Mouse (Mus musculus): Measurements from ENCODE around the gene Snap91.
A peak's percentile ranks its signal among the peaks of the same experiment; 100 is the strongest.

Gene Snap91

DNA sequence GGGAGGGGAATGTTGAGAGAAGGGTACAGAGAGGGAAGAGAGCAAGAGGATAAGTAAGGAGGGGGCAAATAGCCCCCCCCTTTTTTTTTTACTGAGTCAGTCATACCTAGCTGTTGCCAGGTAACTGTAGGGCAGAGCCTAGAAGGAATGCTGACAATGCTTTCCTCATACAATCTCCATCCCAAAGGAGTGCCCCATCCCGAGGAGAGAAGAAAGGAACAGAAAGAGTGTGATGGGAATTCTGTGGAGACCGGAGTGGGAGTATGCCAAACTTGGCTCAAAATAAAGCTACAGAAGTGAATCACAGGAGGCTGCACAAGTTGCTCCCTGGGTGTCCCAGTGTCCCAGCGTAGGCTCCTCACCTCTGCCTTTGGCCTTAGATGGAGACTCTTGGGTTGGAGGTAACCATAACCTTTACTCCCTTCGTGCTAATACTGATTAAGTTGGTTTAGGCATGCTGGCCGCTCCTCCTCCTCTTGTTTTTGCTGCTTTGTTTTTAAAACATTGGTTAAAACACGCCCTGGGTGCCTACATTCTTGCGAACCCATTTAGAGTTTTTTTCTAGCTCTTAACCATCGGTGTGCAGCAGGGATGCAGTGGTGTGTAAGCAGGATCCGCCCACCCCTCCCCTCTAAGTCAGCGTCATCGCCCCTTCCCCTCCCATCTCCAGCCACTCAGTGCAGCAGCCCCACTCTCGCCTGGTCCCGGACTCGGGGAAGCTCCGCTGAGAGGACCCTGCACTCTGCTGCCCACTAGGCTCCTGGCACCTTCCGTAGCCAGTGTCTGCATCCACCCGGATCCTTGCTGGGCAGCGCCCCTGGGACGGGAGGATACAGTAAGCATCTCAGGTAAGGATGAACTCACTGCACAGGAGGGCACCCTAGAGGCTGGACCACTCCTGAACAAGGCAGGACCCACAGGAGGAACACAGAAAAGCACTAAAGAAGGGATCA lies 137.2 kb downstream of the Snap91 start, which contains the start of gene Prss35:
Prss35 (plus strand) TSS at position 691 of the 953 bp plus-strand sequence.
- DNase-seq = peak in 1 of 2 experiments; percentile 6

DNA sequence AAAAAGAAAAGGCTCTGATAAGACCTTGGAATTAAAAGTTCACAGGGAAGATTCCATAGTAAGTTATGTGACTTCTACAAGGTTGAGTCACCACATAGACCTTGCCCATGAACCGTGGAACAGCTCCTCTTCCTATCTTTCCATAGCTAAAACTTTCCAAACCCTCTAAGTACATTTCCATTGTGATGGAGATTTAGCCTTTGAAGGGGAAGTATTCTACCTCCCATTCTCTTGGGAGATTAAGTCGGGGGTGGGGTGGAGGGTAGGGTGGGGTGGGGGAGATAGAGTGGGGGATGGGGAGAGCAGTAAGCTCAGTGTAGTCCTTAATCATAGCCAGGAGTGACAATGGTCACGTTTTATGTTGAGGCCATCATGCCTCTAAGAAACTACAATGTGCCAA lies 140.5 kb downstream of the Snap91 start:
- DNase-seq = no peak

DNA sequence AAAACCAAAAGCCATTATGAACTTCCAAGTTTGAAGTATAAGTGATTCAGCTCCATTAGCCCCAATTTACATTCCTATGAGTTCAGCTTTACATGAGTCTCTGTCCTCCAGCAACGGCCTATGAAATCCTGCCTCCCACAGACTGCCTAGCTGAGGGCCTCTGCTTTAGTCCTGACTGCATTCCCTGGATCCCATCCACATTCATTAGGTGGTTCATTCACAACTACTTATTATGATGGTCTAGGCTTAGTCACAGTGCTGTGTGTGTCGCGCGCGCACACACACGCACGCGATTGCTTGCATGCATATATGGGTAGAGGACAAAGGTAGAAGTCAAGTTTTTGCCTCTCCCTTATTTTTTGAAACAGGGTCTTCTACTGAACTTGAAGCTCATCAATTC lies 141.7 kb downstream of the Snap91 start:
- DNase-seq = no peak

DNA sequence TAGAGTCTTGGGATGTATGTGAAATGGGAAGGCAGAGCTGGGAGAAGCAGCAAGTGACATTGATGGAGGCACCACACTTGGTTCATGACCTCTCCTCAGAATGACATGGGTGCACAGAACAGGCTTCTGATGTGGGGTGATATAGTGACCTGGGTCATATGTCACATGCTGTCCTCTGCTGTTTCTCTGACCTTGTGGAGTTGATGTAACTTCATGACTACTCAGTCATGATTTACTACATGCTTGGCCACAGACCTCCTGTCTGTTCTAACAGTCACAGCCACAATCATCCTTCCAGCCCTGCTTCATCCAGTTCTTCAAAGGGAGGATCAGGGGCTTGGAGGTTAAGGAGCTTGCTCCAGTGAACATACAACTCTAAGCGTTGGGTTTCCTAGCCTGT lies 142.4 kb downstream of the Snap91 start:
- no peak for DNase-seq

DNA sequence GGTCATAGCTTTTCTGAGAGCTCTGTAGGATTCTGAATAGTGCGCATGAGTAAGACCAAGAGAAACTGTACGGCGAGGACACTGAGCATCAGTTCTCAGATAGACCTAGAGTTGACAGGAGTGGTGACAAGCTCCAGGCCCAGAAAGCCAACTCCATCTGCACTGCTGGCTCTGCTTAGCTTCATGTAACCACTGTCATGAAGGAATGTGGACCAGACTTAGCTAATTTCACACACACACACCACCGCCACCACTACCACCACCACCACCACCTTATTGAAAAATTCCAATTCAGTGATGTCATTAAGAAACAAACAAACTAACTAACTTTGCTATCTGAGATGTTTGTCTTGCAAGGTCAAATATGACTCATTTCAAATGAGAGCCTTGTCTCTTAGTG lies 143.5 kb downstream of the Snap91 start:
- DNase-seq = no peak

DNA sequence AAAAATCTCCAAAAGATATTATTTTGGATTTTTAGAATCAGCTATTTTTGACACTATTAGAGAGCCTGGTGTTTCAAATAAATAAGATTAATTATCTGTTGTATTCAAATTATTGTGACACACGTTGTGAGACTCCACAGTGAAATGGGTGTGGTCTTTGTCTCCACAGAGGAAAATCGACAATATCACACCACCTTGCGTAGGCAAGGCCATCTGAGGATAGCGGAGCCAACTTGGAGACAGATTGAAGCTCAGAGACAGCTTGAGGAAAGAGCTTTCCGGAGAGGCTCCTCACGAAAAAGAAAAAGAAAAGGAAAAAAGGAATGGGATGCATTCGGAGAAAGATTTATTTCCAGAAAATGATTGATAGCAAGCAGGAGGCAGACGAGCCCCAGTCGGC lies 145.7 kb downstream of the Snap91 start:
- no peak for DNase-seq

DNA sequence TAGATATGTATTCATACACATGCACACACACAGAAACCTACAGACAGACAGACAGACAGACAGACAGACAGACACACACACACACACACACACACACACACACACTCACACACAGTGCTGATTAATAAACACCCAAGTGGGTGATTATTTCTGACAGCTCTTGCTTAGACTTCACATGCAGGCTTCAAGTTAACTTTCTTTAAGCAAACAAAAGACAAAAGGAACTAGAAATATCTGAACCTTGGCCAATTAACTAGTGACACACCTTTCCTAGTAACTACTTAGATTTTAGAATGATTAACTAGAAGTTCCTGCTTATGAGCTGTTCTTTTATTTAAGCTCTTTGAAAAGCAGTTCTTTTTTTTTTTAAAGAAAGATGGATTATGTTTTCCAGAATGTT lies 146.1 kb downstream of the Snap91 start:
- no peak for DNase-seq

DNA sequence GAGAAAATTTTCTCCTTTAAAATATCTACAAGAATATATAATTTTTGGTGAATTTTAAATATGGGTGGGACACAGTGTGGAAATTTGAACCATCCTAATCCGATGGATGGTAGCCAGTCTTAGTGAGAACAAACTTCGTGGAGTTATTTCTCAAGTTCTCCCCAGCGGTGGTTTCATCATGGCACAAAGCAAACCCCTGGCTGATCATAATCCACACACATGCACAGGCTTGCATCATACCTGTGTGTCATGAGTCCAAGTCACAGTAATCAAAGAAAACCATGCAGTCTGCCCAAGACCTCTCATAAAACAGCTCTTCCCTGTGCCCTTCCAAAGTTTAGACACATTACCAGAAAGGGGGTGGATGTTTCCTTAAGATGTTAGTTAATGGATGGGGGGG lies 150.6 kb downstream of the Snap91 start:
- peak in 1 of 2 experiments; percentile 5 for DNase-seq

DNA sequence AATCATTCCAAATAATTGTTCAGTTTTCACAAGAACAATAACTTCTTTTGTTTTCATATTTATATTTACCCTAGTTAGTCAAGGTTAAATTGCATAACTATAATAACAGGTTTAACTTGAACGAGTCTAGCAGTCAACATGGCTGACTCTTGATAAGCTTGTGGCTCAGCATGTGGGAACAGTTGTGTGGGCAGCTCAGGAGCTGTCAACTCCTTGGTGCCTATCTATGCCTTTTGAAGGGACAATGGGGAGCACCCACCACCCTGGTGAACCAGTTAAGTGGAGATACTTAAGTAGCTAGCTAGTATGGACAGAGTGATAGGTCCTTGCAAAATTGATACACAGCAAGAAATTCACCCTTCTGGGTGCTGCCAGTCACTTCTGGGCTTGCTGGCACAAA lies 151.4 kb downstream of the Snap91 start:
- no peak for DNase-seq

DNA sequence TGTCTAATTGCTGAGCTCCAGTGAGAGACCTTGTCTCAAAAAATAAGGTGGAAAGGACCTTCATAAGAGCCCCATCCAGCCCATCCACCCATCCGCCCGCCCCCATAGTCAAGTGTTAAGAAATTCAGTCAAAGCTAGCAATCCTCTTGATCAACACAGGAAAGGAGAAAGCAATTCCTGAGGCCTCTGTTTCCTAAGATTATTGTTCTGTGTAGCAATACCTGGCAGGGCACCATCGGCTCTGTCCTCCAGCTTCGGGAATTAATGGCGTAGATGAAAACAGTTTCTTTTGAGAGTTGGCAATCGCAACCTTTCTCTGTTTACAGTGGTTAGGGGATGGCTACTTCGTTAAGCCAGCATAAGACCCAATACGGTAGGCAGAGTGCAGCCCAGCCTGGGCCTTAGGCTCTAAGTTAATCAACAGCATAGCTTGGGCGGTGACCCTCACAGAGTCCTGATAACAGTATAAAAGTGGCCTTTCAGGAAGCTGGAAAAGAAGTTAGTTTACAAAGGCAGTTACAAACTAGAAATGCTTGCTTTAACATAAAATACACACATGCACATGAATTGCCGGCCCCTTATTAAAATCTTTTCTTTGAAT lies 152.1 kb downstream of the Snap91 start:
- DNase-seq = peak; percentile 32 to 62

DNA sequence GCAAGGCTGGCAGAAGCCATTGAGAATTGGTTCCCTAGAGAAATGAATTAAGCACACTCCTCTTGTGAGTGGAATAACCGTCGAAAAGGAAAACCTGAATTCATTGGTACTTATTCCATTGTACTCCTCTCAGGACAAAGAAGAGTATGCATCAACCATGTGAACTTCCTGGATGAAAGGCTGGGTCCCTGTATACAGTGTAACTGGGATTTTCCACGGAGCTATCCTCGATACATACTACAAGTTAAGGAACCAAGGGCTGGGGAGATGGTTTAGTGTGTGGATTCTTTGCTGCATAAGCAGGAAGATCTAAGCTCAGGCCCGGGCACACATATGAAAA lies 154.1 kb downstream of the Snap91 start:
- no peak for DNase-seq

DNA sequence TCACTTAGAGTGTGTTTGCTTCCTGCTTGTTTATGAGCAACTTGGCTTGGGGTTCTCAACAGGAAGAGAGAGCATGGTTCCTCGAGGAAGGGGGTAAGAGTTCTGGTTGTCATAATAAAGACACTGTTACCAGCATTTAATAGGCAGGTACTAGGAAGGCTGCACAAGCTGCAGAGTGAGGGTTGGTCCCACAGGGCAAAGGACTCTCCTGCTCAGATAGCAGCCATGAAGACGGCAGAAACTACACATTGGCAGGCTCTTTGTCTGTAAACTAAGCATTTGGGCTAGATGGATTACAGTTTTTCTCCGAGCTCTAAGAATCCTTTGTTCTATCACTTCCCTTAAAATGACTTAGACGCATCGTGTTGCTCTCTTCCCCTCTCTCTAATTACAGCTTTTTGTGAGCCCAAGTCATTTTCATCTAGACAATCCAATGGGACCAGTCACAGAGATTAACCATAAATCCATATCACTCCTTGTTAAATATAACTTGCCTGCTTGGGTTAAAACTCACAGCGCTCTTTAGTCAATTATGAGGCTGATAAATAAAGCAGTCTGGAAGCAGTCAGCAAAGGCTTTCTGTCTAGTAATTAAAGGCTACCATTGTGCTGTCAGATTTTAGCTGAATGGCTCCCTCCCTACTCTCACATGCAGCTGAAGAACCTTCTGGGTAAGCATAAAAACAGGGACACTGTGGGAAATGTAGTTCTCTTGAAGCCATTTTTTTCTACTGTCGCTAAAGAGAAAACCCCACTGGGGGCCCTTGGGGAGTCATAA lies 154.7 kb downstream of the Snap91 start:
- DNase-seq = no peak

DNA sequence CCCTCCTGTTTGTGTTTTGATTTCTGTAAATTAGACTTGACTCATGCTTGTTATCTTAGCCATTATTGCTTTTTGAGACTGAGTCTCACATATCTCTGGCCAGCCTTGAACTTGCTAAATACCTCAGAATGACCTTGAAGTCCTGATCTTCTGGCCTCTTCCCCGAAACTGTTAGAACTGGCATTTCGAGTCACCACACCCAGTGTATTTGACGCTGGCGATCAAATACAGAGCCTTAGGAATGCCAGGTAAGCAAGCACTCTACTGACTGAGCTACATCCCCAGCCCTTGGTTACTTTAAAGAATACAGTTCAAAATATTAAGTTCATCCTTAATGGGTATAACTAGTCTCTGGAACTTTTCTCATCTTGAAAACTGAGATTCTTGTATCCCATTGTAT lies 155.4 kb downstream of the Snap91 start:
- DNase-seq = no peak

DNA sequence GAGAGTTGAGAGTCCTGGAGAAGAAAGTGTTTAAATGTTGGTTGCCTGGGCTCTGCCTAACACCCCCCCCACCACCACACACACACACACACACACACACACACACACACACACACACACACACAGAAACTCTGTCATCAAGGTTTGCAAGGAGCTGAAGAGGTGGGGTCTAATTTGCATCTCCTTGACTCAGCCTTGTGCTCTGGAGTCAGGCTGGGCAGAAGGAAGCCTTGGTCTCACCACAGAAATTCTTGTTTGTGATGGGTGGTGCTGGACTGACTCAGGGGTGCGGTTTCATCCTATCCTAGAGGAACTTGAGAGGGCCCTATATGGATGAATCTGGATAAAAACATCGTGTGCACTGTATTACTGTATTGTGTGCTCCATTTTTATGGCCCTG lies 159.7 kb downstream of the Snap91 start:
- no peak for DNase-seq

DNA sequence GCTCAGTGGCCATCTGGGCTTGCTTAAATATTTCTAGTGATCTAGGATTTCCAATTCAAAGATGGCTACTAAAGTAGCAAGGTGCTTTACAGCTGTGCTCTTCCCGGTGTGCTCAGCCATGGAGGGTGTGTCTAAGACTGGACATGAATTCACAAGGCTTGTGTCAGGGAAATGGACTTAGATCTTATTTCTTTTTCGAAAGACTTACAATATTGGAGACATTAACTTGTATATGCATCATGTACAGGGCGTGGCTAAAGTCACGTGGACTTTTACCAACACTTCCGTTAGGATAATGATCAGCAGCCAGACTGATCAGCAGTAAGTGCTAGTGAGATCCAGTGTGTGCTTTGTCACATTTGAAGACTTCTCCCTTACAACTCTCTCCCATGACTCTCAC lies 160.2 kb downstream of the Snap91 start:
- DNase-seq = no peak

DNA sequence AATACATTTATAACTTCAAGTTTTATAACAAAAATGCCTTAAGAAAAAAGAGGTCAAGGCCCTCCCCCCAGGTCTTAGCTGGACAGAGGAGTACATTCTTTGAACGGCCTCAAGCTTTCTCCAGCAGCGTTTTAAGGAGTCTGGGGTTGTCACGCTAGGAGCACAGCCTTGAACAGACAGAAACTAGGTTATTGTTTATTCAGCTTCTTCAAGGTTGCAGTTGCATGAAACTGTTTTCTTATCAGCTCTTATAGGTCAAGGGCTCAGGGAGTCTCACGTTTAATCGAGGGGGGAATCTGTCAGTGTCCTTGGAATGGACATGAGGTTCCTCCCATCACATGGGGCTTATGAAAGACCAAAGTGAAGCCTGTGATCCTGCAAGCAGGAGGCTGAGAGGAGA lies 163.3 kb downstream of the Snap91 start:
- no peak for DNase-seq

DNA sequence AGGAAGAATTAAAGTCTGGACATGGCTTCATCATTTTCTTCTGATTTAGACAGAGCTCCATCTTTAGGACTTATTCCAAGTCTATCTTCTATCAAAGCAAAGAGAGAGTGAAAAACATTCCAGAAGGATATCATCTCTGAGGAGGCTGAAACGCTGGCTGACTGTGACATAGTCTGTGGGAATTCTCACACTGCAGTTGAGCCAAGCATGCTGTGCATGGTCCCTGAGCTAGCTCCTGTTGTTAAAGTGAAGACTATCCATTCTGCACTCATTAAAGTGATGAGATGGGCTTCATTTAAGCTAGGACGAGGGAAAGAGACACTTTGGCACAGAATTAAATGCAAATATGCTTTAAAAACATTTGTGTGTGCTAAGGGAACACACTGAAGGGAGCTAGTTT lies 163.9 kb downstream of the Snap91 start:
- DNase-seq = no peak

Data from lung, adult 18-20 months (tissue).